Mouse (Mus musculus): Measurements from ENCODE around the gene Shisal2a.

The Shisal2a gene

DNA sequence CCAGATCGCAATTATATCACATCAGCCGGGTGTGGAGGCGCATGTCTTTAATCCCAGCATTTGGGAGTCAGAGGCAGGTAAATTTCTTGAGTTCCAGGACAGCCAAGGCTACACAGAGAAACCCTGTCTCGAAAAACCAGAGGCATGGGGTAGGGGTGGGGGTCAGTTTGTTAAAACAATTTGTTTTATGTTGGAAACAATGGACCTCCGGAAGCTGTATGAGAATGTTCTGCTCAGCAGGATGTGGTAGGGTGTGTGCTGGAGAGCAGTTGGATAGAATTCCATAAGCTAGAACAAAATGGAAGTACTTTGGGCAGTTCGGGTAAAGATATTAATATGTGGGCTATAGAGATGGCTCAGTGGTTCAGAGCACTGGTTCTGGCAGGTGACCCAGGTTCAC is 47.7 kb downstream of the Shisal2a start:
- DNase-seq: no peak

GRCm38 (mm10) chr4:108332041-108332440 is 51.1 kb downstream of the Shisal2a start:
- DNase-seq: no peak

DNA sequence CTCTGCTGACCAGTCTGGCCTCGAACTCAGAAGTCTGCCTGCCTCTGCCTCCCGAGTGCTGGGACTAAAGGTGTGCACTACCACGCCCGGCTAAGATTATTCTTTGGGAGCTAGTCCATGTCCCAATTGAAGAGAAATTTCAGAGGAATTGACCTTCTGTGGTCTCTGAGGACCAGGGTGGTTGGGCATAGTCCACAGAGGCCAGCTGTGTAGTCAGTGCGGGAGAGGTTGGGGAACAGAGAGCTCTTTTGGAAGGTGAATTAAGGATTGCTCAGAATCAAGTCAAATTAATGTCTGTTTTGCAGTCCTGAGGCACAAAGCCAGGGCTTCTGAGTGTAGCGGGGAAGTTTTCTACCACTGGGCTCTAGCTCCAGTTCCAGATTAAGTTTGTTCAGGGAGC is 53.3 kb downstream of the Shisal2a start:
- no peak for DNase-seq

DNA sequence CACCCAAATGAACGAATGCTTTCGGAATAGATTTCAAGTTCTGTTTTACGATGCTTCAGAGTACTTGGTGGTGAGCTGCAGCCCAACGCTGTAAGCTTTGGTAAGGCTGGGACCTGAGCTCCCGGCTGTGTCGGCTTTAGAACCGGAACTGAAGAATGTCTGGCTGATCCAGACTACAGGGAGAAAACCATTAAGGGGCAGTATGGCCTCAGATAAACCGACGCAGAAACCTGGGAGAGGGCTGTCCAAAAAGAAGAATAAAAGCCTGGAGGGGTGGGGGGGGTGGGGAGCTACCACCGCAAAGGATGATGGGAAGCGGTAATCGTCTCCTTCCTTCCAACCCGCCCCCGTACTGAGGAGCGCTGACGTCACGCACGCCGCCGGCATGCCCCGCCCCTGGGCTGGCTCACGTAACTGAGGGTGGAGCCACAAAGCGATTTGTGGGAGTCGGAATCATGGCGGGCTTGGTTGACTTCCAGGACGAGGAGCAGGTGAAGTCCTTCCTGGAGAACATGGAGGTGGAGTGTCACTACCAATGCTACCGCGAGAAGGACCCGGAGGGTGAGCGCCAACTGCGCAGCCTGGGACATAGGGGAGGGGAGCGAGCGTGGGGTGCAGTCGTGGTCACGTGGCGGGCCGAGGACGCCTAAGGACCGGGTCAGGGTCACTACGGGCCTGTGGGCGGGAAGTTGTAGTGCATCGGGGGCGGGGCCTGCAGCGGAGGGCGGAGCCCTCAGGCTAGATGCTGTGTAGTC is 55.2 kb downstream of the Shisal2a start, which contains the start of gene Coa7:
Gene Coa7 (plus strand): TSS at position 411 of the 755 bp plus-strand sequence.
- peak; percentile 98 for DNase-seq

DNA sequence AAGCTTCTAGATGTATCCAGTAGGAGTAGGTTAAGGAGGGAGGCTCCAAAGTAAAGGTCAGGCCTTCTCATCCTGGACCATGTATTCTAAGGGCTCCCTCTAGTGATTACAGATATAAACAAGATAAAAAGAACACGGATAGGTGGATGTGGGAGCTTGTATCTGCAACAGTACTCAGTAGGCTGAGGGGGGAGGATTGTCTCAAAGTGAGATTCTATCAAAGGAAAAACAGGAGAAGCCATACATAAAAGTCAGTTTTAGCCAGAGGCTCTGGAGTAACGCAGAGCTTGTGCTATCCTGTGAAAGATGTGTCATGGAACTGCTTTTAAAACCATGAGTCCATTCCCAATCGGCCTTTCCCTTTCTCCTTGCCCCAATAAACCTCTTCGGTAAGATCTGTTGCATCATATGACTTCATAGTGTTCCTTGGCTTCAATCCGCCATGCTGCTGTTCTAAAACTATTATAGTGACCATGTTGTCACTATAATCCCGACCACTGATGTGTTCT is 56.0 kb downstream of the Shisal2a start:
- peak; percentile 72 for DNase-seq

DNA sequence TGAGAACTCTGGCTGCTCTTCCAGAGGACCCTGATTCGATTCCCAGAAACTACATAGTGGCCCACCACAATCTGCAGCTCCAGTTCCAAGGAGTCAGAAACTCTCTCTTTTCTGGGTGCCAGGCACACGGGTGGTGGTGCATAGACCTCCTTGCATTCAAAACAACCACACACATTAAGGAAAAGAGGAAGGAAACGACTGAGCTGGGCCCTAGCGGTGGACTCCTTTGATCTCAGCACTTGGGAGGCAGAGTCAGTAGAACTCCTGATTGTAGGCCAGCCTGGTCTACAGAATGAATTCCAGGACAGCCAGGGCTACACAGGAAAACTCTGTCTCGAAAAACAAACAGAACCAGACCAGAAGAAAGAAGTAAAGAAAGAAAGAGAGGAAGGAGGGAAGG is 59.6 kb downstream of the Shisal2a start:
- DNase-seq: no peak

DNA sequence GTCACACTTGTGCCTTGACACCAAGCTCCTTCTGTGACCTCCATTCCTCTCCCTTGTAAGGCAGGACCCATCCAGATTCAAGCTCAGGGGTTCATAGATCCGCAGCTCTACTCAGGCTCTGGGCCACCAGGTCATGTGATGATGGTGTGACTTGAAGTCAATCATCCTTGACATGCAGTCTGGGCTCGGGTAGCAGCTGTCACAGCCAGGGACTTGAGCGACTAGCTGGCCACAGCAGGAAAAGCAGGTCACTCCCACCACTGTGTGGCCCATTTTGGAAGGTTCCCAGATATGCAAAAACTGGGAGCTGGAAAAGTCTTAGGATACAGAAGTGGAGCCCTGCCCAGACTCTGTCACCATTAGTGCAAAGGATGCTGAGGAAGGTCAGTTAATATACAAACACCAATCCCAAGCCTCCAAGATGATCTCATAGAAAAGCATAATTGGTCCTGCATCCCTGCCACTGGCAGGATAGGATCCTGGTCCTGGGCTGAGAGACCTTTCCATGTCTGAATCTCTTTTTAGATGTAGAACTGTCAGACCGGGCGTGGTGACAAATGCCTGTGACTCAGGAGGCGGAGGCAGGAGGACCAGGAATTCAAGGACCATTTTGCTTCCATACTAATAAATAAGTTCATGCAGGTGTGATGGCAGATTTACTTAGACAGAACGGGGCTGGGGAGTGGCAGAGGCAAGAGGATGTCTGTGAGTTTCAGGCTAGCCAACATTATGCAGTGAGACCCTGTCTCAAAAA is 62.3 kb downstream of the Shisal2a start:
- DNase-seq: peak; percentile 48

- DNase-seq: no peak
Observed at GRCm38 (mm10) chr4:108319747-108320146, 63.4 kb downstream of the Shisal2a start.

GRCm38 (mm10) chr4:108318649-108319615 is 64.2 kb downstream of the Shisal2a start:
- no peak for DNase-seq

Measured in retina, postnatal 1 day (tissue).